Mouse (Mus musculus): ENCODE results near the gene Madd.

Madd gene

DNA sequence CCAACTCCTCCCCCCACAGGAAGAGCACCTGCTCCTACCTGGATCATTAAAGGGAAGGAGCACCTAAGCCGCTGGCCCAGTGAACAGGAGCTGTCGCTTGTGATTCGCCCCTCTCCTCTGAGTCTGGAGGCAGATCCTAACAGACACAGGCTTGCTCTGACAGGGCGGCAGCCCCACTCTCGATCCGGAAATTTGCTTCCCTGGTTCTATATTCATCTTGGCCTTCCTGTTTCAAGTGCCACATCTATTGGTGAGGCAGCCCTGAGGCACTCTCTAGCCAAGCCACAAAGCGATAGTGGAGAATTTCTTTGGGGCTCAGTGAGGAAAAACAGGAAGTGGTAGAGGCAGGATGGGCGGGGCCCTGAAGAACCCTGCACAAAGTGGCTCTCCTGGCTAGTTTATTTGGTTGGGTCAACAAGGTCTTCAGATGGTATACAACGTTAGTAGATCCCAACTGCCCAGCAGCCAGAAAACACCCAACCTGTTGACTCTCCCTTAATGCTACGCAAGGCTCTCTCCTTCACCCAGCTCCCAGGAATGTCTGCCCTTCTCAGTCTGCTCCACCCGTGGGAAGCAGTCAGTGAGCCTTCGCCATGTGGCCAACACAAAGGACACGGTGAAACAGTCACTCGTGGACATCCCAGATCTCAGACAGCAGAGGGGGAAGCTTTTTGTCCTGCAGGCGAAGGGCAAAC lies at the start of gene Madd:
Gene Madd (minus strand): TSS at position 127 of the 695 bp plus-strand sequence.
- peak in 1 of 2 experiments; percentile 55 for DNase-seq (ENCODE audit: low spot score in 2 of 2)

DNA sequence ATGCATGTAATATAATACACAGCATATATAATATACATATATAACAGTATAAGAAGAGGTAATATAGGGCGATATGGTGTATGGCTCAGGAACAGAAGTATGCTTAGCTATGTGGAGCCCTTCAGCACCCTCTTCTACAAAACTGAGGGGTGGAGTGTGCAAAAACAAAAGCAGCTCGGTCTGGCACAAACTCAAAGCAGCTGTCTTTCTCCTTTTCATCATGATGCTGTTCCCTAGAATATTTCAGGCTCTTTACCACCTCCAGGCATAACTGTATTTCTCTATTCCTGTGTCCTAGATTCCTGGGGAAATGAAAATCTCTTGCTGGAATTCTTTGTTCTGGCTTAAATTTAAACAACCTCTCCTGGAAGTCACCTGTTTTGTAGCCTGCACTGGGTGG lies 46.1 kb upstream of the Madd start:
- peak in 1 of 2 experiments; percentile 45 for DNase-seq (ENCODE audit: low spot score in 2 of 2)

DNA sequence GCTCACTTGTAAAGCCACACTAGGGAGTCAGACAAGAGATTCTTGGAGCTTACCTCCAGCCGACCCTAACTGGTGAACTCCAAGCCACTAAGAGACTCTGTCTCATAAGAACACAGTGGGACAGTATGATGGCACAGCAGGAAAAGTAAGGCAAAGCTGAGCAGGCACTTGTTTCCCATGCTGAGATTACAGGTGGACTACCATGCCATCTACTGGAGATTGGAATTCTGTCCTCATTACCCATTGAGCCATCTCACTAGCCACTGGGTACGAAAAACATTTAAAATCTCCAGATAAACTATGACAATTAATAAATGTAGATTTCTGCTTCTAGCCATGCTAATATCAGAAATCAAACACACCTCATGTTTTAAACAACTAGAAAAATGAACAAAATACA lies 40.0 kb upstream of the Madd start:
- no peak for DNase-seq (ENCODE audit: low spot score in 2 of 2)

DNA sequence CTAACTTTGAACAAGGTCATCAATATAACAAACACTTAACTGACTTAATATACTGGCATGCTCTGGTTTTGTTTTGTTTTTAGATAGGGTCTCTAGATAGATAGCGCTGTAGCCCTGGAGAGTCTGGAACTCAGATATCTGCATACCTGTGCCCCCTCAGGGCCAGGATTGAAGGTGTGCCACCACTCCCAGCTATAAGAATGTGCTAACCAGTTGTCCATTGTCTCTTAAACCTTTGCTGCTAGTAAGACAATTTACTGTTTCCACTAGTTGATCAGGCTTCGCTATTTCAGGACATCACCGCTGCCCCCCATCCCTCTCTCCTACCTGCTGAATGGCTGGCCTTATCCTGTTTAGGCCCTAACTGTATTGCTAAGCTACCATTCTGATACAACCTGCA lies 36.9 kb upstream of the Madd start:
- no peak for DNase-seq (ENCODE audit: low spot score in 2 of 2)

DNA sequence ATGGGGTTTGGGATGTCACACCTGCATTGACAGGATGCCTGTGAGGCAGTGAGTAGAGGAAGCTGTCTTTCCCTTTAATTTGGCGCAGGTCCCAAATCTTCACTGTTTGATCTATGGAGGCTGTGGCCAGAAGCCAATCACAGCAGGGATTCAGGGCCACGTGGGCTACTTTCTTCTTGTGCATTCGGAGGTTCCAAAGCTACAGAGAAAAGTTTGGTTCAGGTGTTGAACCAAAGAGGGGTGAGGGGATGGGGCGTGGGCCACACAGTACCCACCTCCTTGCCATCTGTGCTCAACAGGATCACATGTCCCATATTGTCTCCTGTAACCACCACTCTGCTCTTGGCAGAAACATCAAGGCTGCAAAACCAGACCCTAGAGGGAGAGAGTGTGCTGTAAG lies 33.4 kb upstream of the Madd start:
- no peak for DNase-seq (ENCODE audit: low spot score in 2 of 2)

DNA sequence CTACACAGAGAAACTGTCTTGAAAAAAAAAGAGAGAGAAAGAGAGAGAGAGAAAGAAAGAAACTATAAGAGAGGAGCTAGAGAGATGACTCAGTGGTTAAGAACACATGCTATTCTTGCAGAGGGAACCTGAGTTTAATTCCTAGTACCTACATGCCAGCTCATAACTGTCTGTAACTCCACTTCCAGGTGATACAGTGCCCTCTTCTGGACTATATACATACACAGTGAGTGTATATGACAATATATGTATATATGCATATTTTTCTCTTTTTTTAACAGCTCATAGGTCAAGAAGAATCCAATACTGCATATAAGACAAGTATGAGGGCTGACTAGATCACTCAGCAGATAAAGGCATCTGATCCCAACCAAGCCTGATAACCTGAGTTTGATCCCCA lies 29.7 kb upstream of the Madd start:
- no peak for DNase-seq (ENCODE audit: low spot score in 2 of 2)

DNA sequence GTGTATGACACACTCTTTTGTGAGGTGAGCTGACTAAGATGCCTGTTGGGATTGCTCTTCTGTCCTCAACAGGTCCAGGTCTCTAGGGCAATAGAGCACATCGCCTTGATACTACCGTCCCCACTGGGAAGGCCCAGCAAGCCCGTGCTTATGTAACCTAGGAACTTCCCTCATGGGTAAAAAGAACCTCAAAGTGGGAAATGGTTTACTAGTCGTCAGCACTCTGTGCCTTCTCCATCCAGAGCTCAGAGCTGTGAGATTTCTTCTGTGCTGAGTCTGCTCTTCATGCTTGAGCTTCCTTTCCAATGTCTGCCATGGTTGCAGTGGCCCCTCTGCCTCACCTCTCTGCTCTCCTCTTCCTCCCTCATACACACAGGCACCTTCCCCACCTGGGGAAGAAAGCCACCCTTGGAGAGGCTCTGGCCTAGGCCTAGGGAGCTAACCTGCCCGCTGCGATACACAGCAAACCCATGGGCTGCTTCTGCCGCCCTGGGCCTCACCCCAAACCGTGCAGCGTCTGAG lies 22.7 kb upstream of the Madd start:
- DNase-seq (ENCODE audit: low spot score in 2 of 2), result no peak

DNA sequence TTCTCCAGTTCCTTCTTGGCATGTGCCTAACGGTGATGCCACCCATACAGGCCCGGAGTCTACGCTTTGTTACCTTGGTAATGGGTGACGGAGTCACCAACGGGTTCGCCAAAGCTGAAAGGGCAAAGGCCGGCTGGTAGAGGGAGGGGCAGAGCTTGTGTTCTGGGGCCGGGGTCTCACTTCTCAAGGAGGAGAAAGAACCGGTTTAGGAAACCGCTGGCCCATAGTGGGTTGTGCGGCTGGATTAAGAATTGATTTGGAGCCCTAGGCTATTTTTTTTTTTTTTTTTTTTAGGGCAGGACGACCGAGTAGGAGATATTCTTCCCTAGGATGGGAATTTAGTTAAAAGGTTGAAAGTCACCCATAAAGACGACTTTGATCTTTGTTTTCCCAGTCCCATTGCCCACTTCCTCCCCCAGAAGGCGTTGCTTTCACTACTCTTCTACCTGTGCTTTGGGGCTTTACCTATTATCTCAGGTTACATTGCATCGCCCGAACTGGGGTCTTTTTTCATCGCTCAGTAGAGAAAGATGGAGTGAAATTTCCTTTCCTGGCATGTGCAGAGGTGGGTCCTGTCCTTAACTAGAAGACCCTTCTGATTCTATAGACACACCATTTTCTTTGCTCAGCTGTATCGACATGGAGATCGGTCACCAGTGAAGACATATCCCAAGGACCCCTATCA lies 19.5 kb upstream of the Madd start:
- no peak for DNase-seq (ENCODE audit: low spot score in 2 of 2)

DNA sequence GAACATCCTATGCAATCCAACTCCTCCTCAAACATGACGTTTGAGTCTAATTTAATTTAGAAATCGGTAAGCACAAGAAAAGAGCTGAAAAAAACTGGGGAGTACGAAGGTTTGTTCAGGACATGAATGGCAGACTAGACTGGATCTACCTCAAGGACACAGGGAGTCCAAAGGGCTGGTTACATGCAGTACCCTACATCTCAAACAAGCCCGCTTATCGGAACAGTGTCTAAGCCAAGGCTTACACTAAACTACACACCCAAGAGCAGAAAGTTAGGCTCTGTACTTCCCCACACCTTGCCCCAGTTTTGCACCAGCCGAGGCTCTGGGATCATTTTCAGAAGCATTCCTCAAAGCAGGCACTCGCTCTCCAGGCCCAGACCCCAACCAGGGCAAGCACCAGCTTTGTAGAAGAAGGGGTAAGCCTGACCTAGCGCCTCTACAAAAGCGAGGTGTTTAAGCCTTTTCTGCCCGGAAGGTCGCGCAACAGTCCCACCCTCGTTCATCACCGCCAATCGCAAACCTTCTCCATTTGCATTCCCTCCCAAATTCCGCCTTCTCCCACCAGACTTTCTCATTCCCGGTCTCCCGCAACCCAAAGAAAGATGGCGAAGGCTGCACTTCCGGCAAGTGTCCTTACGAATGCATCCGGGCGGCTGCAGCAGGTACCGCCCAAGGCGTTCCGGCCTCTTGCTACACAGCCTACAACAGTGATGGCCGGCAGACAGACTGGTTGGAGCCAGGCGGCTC lies 18.8 kb upstream of the Madd start, which contains the start of the genes Nr1h3 and Acp2:
Gene Nr1h3 (minus strand): TSS at position 613 of the 750 bp plus-strand sequence.
Gene Acp2 (plus strand): TSS at position 664 of the 750 bp plus-strand sequence.
- DNase-seq (ENCODE audit: low spot score in 2 of 2), result peak; percentile 96 to 97

DNA sequence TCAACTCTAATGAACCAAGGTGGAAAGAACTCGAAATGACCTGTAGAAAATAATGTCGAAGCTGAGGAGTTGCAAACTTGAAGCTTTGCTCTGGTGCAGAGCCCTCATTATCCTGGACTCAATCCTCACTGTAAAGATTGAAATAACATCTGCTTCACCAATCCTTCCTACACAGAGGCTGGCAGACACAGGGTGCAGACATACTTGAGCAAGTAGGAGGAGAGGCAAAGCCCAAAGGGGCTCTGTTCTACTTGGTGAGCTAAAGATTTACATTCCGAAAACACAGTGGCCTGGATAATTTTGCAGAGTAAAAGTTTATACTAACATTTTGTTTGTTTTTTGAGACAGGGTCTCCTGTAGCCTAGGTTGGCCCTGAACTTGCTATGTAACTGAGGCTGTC lies 15.3 kb upstream of the Madd start:
- no peak for DNase-seq (ENCODE audit: low spot score in 2 of 2)

DNA sequence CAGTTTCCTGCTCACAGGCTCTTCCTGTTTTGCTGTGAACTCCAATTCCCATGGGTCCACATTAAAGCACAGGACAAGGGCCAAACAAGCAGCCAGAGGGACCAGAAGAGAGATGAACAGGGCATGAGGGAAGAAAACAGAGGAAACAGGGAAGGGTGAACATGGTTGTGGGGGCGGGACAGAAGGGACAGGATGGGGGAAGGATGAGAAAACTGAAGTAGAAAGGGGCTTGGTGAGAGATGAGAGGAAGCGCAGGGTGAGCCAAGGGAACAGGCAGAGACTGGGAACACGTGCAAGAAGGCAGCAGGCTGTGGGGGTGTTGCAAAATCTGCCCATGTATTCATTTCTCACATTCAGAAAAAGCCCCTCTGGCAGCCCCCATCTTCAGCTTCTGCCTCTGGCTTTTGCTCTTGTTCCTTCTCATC lies 13.0 kb upstream of the Madd start:
- DNase-seq (ENCODE audit: low spot score in 2 of 2), result peak; percentile 69 to 82

DNA sequence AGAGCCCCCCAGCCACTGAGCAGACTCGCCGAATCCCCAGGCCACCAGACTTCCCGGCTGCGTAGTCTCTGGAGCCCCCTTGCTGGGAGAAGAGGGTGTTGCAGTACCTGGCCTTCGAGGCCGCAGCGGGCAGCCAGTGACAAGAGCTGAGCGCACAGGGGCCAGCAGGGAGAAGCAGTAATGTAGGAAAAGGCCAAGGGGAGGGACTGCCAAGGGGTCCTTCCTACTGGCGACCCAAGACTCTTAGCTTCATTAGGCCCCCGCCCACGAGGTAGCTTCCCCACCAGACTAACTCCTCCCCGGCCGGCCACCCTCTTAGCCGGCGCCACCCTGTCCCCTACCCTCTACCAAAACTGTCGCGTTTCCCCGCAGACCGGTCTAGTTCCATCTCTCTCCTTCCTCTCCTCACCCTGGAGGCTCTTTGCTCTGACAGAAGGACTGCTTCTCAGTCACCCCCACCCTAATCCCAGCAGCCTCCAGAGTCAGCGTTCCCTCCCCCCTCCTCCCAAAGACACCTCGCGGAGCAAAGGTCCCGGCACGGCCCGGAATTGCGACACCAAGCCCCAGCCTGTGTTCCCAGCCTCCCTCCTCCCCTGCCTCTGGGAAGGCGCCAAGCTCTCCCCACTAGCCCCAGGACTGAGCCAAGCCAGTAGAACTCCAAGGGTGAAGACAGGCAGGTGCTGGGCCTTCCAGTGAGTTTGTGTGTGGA lies 11.1 kb upstream of the Madd start:
- peak; percentile 67 to 68 for DNase-seq (ENCODE audit: low spot score in 2 of 2)

DNA sequence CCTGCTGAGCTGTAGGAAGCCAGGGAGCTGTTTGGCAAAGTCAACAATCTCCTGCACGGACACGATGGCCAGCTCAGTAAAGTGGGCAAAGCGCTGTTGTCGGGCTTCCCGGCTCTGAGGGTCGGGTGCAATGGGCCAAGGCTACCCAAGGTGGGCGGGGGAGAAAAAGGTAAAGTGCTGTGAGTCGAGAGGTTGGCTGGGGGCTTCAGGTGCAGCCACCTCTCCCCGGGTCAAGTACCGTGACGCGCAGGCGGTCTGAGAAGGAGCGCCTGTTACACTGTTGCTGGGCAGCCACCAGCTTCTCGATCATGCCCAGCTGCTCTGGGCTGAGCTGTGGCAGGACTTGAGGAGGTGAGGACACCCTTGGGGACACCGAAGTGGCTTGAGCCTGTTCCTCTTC lies 6.9 kb upstream of the Madd start:
- DNase-seq (ENCODE audit: low spot score in 2 of 2), result no peak

DNA sequence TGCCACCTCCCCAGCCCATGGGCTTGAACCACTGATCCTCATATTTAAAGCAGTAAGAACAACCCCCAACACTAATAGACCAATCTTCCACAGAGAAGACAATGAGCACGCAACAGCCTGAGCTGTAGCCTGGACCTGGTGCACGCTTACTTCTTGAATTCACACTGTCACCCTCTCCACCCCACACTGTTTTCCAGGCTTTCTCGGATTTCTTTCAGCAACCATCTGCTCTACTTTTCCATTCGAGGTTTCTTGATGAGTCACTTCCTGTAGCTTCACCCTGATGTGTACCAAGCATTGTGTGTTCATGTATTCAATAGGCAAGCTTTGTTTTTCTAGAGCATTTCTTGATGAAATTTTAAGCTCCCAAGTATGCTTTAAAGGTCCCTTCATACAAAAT lies 3.8 kb upstream of the Madd start:
- DNase-seq (ENCODE audit: low spot score in 2 of 2), result no peak

DNA sequence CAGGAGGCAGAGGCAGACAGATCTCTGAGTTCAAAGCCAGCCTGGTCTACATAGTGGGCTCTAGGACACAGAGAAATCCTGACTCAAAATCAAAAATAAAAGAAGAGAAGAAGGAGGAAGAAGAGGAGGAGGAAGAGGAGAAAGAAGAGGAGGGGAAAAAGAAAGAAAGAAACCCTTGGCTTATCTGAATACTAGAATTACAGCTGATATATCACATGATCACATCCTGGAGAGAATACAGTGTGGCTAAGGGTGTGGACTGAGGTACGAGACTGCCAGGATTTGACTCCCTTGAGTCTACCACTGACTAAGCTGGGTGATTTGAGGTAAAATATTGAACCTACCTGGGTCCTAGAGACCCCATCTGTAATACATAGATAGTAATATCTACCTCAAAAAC lies 2.6 kb upstream of the Madd start:
- no peak for DNase-seq (ENCODE audit: low spot score in 2 of 2)

DNA sequence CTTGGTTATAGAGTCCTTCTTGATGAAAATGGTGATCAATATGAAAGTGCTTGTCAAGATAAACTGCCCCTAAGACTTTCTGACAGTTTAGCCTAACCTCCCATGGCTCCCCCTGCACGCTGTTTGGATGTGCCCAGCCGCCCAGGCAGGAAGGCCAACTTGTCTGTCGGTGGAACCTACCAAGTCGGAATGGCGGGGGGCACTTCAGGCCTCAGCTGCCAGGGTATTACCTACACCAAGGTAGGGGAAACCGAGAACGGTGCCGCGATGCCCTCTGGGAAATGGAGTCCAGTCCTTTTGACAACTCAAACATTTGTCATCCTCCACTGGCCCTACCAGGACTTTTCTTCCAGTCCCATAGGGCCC lies 506 bp downstream of the Madd start:
- peak; percentile 97 to 98 for DNase-seq (ENCODE audit: low spot score in 2 of 2)

DNA sequence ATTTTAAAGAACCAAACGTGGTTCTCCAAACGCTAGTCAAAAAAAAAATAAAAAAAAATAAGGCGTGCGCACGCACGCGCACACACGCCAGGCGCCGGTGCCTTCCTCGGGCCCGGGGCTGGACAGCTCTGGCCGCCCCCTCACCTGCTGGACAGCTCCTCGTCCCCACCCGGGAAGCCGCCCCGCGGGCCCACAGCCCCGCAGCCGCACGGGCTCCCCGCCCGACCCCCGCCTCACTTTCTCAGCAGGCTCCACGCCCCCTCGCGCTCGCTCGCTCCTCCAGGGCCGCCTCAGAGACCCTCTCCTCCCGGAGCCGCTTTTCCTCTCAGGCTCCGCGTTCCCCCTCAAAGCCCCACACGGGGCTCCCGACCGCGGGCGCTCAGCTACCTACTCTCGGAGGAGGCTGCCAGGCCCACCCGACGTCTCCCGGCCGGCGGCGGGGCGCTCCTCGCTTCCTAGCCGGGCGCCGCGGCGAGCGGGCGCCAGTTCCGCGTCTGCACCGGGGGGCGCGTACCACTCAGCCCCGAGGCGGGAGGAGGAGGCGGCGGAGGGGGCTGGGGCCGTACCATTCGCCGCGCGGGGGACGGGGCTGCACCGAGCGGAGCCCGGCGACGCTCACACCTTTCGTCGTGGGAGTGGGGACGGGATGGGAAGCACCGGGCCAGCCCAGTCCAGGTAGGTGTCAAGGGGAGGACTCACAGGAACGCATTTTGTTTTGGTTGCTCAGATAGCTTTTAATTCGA lies 1.1 kb downstream of the Madd start:
- DNase-seq (ENCODE audit: low spot score in 2 of 2), result peak; percentile 91

DNA sequence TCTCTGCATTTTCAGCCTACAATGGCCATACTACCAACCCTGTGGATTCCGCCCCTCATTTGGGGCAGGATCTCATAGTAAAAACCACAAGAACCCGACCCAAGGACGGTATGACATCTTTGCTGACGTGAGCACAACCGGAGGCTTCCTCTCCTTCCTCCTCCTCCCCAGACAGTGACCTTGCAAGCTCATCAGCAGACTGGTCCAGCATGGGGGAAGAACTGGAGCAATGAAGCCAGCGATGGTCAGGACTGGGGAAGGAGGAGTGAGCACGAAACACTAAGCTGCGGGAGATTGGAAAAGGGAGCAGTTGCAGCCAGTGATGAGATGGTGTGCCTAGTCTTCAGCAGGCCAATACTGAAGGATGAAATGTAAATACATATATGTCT lies 1.6 kb downstream of the Madd start:
- DNase-seq (ENCODE audit: low spot score in 2 of 2), result peak in 1 of 2 experiments; percentile 63

DNA sequence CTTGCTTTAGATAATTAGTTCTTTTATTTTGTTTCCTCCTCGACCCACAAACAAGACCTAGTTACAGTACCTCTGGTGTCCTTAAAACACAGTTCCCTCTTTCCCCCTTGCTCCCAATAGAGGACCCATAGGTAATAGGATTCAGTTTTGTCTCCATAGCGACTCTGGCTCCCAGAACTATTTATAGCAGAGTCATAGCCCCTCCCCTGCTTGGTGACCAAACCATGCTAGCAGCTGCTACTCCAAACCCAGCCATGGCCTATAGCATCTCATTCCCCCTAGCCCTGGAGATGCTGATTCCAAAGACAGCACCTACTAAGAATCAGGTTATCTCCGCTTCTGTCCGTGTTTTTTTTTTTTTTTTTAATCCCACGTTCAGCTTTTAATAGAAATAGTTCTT lies 2.9 kb downstream of the Madd start:
- DNase-seq (ENCODE audit: low spot score in 2 of 2), result no peak

DNA sequence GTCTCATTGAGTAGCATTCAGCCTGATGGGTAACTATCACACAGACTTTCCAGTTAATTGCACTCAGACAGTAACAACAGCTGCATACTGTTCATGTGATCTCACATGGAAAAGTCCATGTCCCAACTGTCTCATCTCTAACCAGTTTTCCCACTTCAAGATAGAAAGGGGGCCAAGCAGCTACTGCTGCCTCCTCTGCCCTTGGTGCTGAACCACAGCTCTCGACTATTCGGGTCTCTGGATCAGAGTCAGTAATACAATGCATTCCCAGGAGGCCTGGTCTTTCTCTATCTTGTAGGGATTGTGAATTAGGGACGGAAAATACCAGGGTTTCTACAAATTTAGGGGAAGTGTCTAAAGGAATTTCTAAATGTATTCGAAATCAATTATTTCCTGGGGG lies 3.8 kb downstream of the Madd start:
- no peak for DNase-seq (ENCODE audit: low spot score in 2 of 2)

DNA sequence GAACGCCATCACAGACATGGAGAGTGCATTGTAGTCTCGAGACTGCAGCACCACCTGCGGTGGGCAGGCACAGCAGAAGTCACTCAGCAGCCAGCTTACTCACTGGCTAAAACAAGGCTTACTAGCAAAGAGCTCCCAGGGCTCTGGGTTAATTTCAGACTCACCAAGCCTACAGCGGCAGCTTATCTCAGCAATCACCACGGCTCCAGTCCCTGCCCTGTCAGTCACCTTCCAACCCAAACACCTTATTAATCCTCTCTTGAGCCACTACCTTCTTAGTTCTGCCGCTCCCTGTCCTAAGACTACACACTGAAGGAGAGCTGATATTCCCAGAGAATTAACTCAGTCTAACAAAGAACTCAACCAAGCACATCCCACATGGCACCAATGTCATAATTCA lies 7.4 kb downstream of the Madd start:
- no peak for DNase-seq (ENCODE audit: low spot score in 2 of 2)
